Mouse (Mus musculus): ENCODE results near the gene Il25. TPM values are rescaled to one million over a fixed set of nuclear protein-coding genes. Genes with fewer than 3 reads are reported as not detected.
"Not testable (repeated sequence)": the region's sequence is repeated elsewhere in the genome, so short reads cannot be mapped to it uniquely, and the experiment has no call there.

The Il25 gene
- total RNA-seq, 1 experiment from 2014 or later: not detected

- DNase-seq: no peak
Measured at GRCm38 (mm10) chr14:54927296-54927695, 5.2 kb upstream of the Il25 start.

DNA sequence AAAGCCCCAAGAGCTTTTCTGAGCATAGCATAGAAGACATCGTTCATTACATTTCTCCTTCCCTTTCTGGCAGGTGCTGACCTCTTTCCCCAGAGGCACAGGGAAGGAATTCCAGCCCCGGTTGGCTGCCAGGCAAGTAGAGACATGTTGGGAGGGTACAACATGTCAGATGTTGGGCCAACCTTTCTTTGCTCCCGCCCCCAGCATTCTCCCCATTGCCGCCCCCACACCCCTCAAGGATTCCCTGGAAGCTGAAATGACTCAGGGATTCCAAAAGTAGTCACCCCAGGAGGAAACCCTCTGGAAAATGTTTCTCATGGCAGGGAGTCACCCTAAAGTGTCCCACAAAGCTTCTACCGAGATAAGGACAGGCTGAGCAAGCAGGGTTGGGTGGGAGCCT is 2.7 kb upstream of the Il25 start:
- DNase-seq: no peak

- DNase-seq: no peak
Measured at GRCm38 (mm10) chr14:54930431-54930830, 2.1 kb upstream of the Il25 start.

DNA sequence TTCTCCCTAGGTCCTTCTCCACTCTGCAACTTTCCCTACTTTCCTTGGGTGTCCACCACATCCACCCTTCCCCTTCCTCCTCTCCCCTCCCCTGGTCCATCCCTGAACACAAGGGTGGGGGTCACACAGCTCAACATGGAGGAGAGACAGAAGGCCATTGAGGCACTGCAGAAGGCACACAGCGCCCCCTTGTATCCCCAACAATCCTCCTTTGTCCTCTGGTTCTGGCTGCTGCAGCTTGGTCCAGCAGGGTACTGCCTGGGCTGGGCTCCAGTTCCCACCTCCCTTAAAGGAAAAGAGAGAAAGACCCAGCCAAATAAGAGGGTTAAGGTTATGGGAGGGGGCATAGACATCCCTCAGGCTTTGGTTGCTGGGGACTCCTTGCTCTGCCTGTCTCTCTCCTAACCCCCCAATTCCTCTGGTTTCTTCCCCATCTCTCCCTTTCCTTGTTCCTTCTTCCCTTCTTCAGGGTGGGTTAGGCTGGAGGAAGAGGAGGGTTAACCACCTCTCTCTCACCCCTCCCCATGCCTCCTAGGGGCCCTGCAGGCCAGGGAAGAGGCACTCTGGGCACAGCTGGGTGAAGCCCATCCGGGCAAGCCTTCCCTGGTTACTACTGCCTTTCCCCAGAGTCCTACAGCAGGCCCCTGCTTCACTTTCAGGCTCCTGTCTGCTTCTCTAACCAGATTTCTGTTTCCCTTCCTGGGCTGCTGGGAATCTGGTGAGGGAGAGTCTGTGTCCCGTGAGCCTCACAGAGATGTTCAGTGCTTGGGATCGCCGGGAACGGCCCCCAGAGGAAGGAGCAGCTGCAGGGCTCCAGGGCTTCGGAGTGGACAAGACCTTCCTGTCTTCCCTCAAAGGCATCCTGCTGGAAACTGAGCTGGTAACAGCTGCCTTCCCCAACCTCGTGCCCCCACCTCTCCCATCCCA is 3.7 kb downstream of the Il25 start, which contains the start of gene Cmtm5:
Gene Cmtm5, plus strand, starts transcription at position 358 of the 927 bp plus-strand sequence.
- DNase-seq: no peak

GRCm38 (mm10) chr14:54936831-54937160 is 4.3 kb downstream of the Il25 start:
- no peak for DNase-seq

- no peak for DNase-seq
Measured at GRCm38 (mm10) chr14:54937361-54938182, 5.1 kb downstream of the Il25 start.

DNA sequence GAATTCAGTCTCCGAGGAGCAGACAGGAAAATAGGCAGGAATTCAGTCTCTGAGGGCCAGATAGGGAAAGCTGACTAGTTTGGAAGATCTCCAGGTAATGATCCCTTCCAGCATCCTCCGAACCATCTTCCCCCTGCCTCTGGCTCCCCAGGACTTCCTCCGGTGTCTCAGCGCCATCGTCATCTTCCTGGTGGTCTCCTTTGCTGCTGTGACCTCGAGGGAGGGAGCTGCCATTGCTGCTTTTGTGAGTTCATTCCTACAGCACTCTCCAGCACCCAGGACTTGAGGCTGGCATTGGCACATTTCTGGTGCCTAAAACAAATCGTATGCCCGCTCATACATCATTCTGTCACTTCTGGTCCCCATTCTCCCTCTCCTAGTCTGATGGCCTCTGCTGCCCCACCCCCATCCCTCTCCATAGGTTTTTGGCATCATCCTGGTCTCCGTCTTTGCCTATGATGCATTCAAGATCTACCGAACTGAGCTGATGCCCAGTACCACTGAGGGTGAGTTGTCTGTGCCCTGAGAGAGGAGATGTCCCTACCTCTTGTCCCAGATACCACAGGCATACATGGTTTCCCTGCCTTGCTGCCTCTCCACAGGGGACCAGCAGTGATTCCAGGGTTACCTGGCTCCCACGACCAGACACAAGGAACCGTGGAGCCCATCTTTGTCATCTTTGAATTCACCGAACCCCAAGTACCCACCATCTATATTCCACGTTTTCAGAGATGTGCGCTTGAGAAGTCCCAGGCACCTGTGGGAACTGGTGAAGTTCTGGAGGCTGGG is 6.1 kb downstream of the Il25 start:
- no peak for DNase-seq

DNA sequence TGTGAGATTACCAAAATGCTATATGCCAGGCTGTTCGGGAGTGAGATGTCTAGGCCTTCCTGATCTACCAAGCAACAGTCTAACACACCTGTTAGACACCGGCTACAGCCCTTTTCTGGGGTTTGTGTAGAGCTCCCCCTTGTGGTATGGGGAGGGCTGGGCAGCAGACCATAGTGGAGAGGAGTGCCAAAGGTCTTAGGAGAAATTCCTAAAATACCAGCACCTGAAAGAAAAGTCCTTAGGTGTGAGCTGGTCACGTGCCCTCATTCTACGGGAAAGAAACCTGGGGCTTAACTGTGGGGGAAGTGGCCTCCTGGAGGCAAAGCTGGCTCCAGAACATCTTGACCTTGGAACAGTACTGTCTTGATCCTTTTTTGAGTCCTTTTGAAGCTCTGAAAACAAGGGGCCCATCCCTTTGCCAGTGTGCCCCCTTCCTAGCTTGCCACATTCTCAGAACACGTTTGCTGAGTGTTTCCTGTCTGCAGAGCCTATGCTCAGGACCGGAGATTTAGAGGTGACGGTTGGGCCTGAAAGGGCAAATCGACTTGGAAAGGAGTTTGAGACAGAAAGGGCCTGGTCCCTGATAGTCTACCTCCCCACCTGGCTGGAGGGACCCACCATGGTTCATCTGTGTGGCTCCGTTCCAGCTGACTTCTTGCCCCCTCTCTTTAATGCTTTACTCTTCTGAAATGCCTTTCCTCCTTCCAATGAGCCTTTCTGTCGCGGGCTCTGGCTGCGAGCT is 7.1 kb downstream of the Il25 start:
- peak; percentile 57 for DNase-seq

DNA sequence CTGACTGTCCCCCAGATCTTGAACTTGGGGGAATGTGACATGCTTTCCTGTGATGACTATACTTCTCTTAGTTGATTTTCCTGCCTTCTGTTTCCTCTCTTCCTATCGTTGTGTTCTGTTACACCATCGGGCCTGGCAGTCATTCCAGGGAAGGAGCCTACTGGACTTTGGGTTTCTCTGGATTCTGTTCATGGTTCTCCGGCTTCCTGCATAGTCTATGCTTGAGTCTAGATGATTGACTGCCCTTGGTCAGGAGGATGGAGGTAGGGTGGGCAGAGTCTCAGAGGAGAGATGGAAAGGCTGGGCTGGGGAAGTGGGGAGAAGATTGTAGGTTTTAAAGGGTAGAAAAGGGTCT is 7.7 kb downstream of the Il25 start:
- no peak for DNase-seq

DNA sequence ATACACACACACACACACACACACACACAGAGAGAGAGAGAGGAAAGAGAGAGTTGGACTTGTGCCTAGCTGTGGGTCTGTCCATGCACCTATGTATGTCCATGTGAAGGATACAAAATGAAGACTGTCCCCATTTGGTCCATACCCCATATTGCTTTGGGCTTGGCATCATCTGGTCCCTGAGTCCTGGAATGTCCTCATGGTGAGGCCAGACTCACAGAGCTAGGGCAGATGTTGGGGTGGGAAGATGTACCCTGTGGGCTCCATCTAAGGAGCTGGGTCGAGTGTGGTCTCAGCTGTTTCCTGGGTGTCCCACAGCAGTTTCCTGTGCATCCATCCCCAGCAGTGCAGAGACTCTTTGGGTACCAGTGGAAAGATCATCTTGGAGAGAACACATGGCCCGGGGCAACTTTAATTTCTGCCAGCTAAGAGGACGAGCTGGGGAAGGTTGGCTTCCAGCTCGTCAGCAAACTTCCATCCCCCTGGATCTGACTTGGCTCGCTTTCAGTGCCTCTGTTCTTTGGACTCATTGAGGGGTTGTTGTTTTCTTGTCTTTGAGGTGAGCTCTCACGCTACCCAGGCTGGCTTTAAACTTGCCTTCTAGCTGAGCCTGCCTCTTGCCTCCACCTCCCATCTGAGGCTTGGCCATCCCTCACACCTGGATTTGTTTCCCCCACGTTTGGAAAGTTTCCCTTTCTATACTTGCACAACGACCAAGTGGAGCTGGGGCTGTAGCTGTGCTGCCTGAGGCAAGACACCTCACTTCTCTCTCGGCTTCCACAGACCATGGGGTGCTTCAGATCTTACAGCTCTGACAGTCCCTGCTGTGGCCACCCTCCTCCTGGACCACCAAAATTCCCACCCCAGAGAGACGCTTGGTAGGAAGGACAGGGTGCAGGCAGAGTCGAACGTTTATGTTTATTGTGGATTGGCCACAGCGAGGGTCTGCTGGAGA is 8.8 kb downstream of the Il25 start:
- DNase-seq: no peak

GRCm38 (mm10) chr14:54942479-54942878 is 10.0 kb downstream of the Il25 start:
- no peak for DNase-seq

DNA sequence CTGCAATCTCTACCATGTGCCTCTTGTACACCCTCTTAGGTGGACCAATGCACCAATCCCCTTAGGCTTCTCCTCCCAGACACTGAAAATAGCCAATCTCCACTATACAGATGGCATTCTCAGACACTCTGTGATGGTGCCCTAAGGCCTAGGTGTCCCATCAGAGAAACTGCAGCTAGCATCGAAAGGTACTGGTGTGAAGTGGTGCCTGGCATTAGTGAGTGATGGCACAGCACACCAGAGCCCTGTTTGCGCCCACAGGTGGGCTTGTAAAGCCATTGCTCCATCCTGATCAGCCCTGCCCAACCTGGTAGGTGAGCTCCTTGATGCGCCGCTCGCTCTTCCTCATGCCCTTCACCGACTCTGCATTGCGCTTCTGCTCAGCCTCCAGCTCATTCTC is 11.5 kb downstream of the Il25 start:
- no peak for DNase-seq

DNA sequence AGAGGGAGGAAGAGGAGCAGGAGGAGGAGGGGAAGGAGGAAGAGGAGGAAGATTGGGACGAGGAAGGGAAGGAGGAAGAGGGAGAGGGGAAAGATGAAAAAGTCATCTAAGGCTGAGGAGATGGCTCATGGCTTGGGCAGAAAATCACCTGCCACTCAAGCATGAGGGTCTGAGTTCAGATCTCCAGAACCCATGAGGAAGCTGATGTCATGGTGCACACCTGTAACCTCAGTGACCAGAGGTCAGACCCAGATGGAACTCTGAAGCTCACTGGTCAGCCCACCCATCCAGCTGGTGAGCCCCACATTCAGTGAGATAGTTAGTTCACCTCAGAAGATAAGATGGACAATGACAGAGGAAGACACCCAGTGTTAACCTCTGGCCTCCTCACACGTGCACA is 12.4 kb downstream of the Il25 start:
- no peak for DNase-seq

- no peak for DNase-seq
Measured at GRCm38 (mm10) chr14:54945975-54946704, 13.6 kb downstream of the Il25 start.

- not testable (repeated sequence) for DNase-seq
Measured at GRCm38 (mm10) chr14:54947008-54947407, 14.5 kb downstream of the Il25 start.

DNA sequence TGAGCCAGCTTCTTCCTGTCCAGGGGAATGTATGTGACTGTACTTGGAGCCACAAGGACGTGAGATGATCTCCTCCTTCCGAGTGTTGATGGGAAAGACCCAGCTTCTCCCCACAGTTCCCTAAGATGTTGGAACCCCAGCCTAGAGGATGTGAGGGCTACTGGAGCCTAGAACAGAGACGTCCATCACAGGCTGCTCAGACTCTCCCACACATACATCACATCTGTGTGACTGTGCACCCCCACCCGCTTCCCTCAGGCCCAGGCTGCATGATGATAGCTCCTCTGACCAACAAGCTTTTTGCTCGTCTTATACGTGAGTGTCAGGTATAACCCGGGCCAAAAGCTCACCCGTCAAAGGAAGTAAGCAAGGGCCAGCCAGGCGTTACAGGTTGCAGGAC is 16.3 kb downstream of the Il25 start:
- DNase-seq: no peak

GRCm38 (mm10) chr14:54950493-54950892 is 18.0 kb downstream of the Il25 start:
- no peak for DNase-seq

- no peak for DNase-seq
Measured at GRCm38 (mm10) chr14:54951587-54951986, 19.1 kb downstream of the Il25 start.

- no peak for DNase-seq
Measured at GRCm38 (mm10) chr14:54953664-54954206, 21.2 kb downstream of the Il25 start.

GRCm38 (mm10) chr14:54954474-54954873 is 22.0 kb downstream of the Il25 start:
- no peak for DNase-seq

Measured in adrenal gland, postnatal 25 days (tissue).